Mouse (Mus musculus) forebrain, embryonic 15.5 days (tissue): ENCODE data around the gene 4921517D22Rik. TPM values are rescaled to one million over a fixed set of nuclear protein-coding genes. Genes with fewer than 3 reads are reported as not detected.
A peak's percentile ranks its signal among the peaks of the same experiment; 100 is the strongest.

Experiments used
- ATAC-seq: fragments of 200-750 bp; cut with Nextera tagmentation; replicated peaks from 2 replicates; pipeline ENCODE4 v1.8.0; 2017; ENCODE audit warnings: mild to moderate bottlenecking, moderate TSS enrichment, moderate library complexity
- H3K27ac ChIP-seq: fragments of 300-500 bp; sonication (generic); replicated peaks from 2 replicates; pipeline ENCODE4 v1.5.1; 2015; ENCODE audit warnings: mild to moderate bottlenecking, inconsistent platforms
- H3K27me3 ChIP-seq: fragments of 300-500 bp; sonication (generic); 2 replicates; pipeline ENCODE4 v1.6.1; 2015; ENCODE audit warnings: inconsistent platforms
- H3K36me3 ChIP-seq: fragments of 300-500 bp; sonication (generic); 2 replicates; pipeline ENCODE4 v1.6.1; 2015; ENCODE audit warnings: mild to moderate bottlenecking, inconsistent platforms
- H3K4me1 ChIP-seq: fragments of 300-500 bp; sonication (generic); 2 replicates; pipeline ENCODE4 v1.6.1; 2015; ENCODE audit warnings: inconsistent platforms
- H3K4me2 ChIP-seq: fragments of 300-500 bp; sonication (generic); replicated peaks from 2 replicates; pipeline ENCODE4 v1.6.1; 2015; ENCODE audit warnings: mild to moderate bottlenecking, inconsistent platforms
- H3K4me3 ChIP-seq: fragments of 300-500 bp; sonication (generic); 2 replicates; pipeline ENCODE4 v1.5.1; 2015; ENCODE audit warnings: mild to moderate bottlenecking, inconsistent platforms
- H3K9ac ChIP-seq: fragments of 300-500 bp; sonication (generic); replicated peaks from 2 replicates; pipeline ENCODE4 v1.6.1; 2015; ENCODE audit warnings: mild to moderate bottlenecking, inconsistent platforms
- H3K9me3 ChIP-seq: fragments of 300-500 bp; sonication (generic); 2 replicates; pipeline ENCODE4 v1.6.1; 2016; ENCODE audit warnings: inconsistent platforms
- WGBS: fragments of 180-500 bp; shearing (Covaris S2); methylation state at CpG from one replicate; pipeline ENCODE4 v1.1.7; 2015; ENCODE audit warnings: mixed read lengths; 5-methylcytosine and 5-hydroxymethylcytosine counted together
- polyA plus RNA-seq: library from polyadenylated mRNA; unstranded; fragments of >200 nt; fragmentation: Nextera tagmentation; extraction: Ambion mirVana; gene quantifications from 2 replicates; pipeline ENCODE4 v1.2.1, GENCODE M21; 2015

Gene 4921517D22Rik
- polyA plus RNA-seq, 1 experiment from 2014 or later, result not detected

- no peaks in the 10 kb centered on the region for H3K36me3 ChIP-seq
These were observed 22.4 kb downstream of the 4921517D22Rik start for GRCm38 (mm10) chr13:59671521-59671920.

GRCm38 (mm10) chr13:59669946-59670345 lies 24.0 kb downstream of the 4921517D22Rik start:
- no peaks in the 10 kb centered on the region for H3K9me3 ChIP-seq
- WGBS, result 82% methylated on average over 10 of the region's 10 CpGs
- no peak for ATAC-seq

More at GRCm38 (mm10) chr13:59671521-59671920, 22.4 kb downstream of the 4921517D22Rik start:
- WGBS, result 41% methylated on average over 2 of the region's 2 CpGs
- peaks cover 29% of the 10 kb centered on the region for H3K4me1 ChIP-seq
- H3K9me3 ChIP-seq, result no peaks in the 10 kb centered on the region
- H3K9ac ChIP-seq, result no peak overlapping the region
- ATAC-seq, result no peak
- H3K27me3 ChIP-seq, result no peaks in the 10 kb centered on the region
- H3K4me2 ChIP-seq, result no peak overlapping the region
- H3K4me3 ChIP-seq, result no peak overlapping the region
- peak overlapping the region; percentile 59 for H3K27ac ChIP-seq

GRCm38 (mm10) chr13:59668501-59669093 lies 25.3 kb downstream of the 4921517D22Rik start:
- H3K4me2 ChIP-seq, result no peak overlapping the region
- peaks cover 12% of the 10 kb centered on the region; the same call in 1 of the 2 replicates for H3K36me3 ChIP-seq
- H3K4me1 ChIP-seq, result peaks cover 17% of the 10 kb centered on the region
- no peaks in the 10 kb centered on the region for H3K27me3 ChIP-seq
- H3K27ac ChIP-seq, result 0 out of 2 replicates have a peak overlapping the region, but pooled peaks have one; percentile 10
- no peaks in the 10 kb centered on the region for H3K9me3 ChIP-seq
- H3K9ac ChIP-seq, result no peak overlapping the region
- H3K4me3 ChIP-seq, result no peak overlapping the region
- no peak for ATAC-seq
- WGBS, result 88% methylated on average over 11 of the region's 11 CpGs

More at GRCm38 (mm10) chr13:59669946-59670345, 24.0 kb downstream of the 4921517D22Rik start:
- H3K4me2 ChIP-seq, result no peak overlapping the region
- no peak overlapping the region for H3K27ac ChIP-seq
- no peaks in the 10 kb centered on the region for H3K27me3 ChIP-seq
- H3K9ac ChIP-seq, result no peak overlapping the region
- no peak overlapping the region for H3K4me3 ChIP-seq
- H3K4me1 ChIP-seq, result peaks cover 29% of the 10 kb centered on the region
- 0 out of 2 replicates have a peak, but pooled peaks cover 3% of the 10 kb centered on the region for H3K36me3 ChIP-seq

GRCm38 (mm10) chr13:59667763-59668162 lies 26.1 kb downstream of the 4921517D22Rik start:
- H3K4me3 ChIP-seq, result no peak overlapping the region
- no peak overlapping the region for H3K9ac ChIP-seq
- no peak for ATAC-seq
- H3K4me2 ChIP-seq, result no peak overlapping the region
- H3K36me3 ChIP-seq, result peaks cover 17% of the 10 kb centered on the region; the same call in 1 of the 2 replicates
- WGBS, result 83% methylated on average over 5 of the region's 5 CpGs
- no peaks in the 10 kb centered on the region for H3K9me3 ChIP-seq
- H3K27ac ChIP-seq, result no peak overlapping the region
- peaks cover 11% of the 10 kb centered on the region for H3K4me1 ChIP-seq
- no peaks in the 10 kb centered on the region for H3K27me3 ChIP-seq

GRCm38 (mm10) chr13:59663939-59664712 lies 29.8 kb downstream of the 4921517D22Rik start:
- Histone ChIP-seq H3K4me1 (no peaks in the 10 kb centered on the region), H3K4me2 (no peak overlapping the region), H3K36me3 (peaks cover 24% of the 10 kb centered on the region; the same call in 1 of the 2 replicates), H3K27ac (no peak overlapping the region), H3K9ac (no peak overlapping the region), H3K9me3 (no peaks in the 10 kb centered on the region), H3K4me3 (no peak overlapping the region), H3K27me3 (no peaks in the 10 kb centered on the region)
- 95% methylated on average over 19 of the region's 19 CpGs for WGBS
- no peak for ATAC-seq

- no peak overlapping the region for H3K9ac ChIP-seq
- no peak overlapping the region for H3K4me3 ChIP-seq
- peaks cover 31% of the 10 kb centered on the region; the same call in 1 of the 2 replicates for H3K36me3 ChIP-seq
- H3K4me1 ChIP-seq, result peaks cover 9% of the 10 kb centered on the region
- H3K9me3 ChIP-seq, result no peaks in the 10 kb centered on the region
- no peak overlapping the region for H3K27ac ChIP-seq
- H3K4me2 ChIP-seq, result no peak overlapping the region
- no peaks in the 10 kb centered on the region for H3K27me3 ChIP-seq
- ATAC-seq, result no peak
- 96% methylated on average over 12 of the region's 12 CpGs for WGBS
These were observed 31.9 kb downstream of the 4921517D22Rik start for GRCm38 (mm10) chr13:59661966-59662365.

GRCm38 (mm10) chr13:59661387-59661786 lies 32.5 kb downstream of the 4921517D22Rik start:
- Histone ChIP-seq H3K4me3 (no peak overlapping the region), H3K27ac (no peak overlapping the region), H3K36me3 (peaks cover 31% of the 10 kb centered on the region; the same call in 1 of the 2 replicates), H3K9me3 (no peaks in the 10 kb centered on the region), H3K9ac (no peak overlapping the region), H3K27me3 (no peaks in the 10 kb centered on the region), H3K4me1 (peaks cover 15% of the 10 kb centered on the region), H3K4me2 (no peak overlapping the region)
- 92% methylated on average over 8 of the region's 8 CpGs for WGBS
- no peak for ATAC-seq

- Histone ChIP-seq H3K9ac (no peak overlapping the region), H3K9me3 (no peaks in the 10 kb centered on the region), H3K4me3 (no peak overlapping the region), H3K27ac (no peak overlapping the region), H3K27me3 (no peaks in the 10 kb centered on the region), H3K4me1 (peaks cover 17% of the 10 kb centered on the region), H3K36me3 (peaks cover 31% of the 10 kb centered on the region; the same call in 1 of the 2 replicates), H3K4me2 (no peak overlapping the region)
- 96% methylated on average over 3 of the region's 3 CpGs for WGBS
- ATAC-seq, result no peak
These were observed 33.5 kb downstream of the 4921517D22Rik start for GRCm38 (mm10) chr13:59660371-59660770.

GRCm38 (mm10) chr13:59657781-59658180 lies 36.1 kb downstream of the 4921517D22Rik start:
- Histone ChIP-seq H3K4me3 (no peak overlapping the region), H3K4me2 (no peak overlapping the region), H3K9ac (no peak overlapping the region), H3K27ac (peak overlapping the region; percentile 83), H3K27me3 (no peaks in the 10 kb centered on the region), H3K36me3 (peaks cover 14% of the 10 kb centered on the region; the same call in 1 of the 2 replicates), H3K4me1 (peaks cover 25% of the 10 kb centered on the region), H3K9me3 (no peaks in the 10 kb centered on the region)
- no peak for ATAC-seq
- 87% methylated on average over 5 of the region's 5 CpGs for WGBS

GRCm38 (mm10) chr13:59656975-59657388 lies 36.9 kb downstream of the 4921517D22Rik start:
- Histone ChIP-seq H3K4me1 (peaks cover 33% of the 10 kb centered on the region), H3K36me3 (peaks cover 14% of the 10 kb centered on the region; the same call in 1 of the 2 replicates), H3K27me3 (no peaks in the 10 kb centered on the region), H3K9ac (no peak overlapping the region), H3K4me3 (no peak overlapping the region), H3K27ac (peak overlapping the region; percentile 83), H3K4me2 (no peak overlapping the region), H3K9me3 (no peaks in the 10 kb centered on the region)
- whole genome bisulfite sequencing, result under 1% methylated on average over 4 of the region's 4 CpGs
- 0 out of 2 replicates have a peak, but pooled peaks have one; percentile 46 for ATAC-seq

- H3K9ac ChIP-seq, result no peak overlapping the region
- H3K4me1 ChIP-seq, result peaks cover 34% of the 10 kb centered on the region
- ATAC-seq, result no peak
- H3K36me3 ChIP-seq, result peaks cover 8% of the 10 kb centered on the region; the same call in 1 of the 2 replicates
- WGBS, result 75% methylated on average over 10 of the region's 10 CpGs
- no peak overlapping the region for H3K4me3 ChIP-seq
- H3K27ac ChIP-seq, result peak overlapping the region; percentile 83
- H3K4me2 ChIP-seq, result no peak overlapping the region
- no peaks in the 10 kb centered on the region for H3K27me3 ChIP-seq
- no peaks in the 10 kb centered on the region for H3K9me3 ChIP-seq
These were observed 37.5 kb downstream of the 4921517D22Rik start for GRCm38 (mm10) chr13:59656316-59656832.
